Mouse (Mus musculus) embryonic facial prominence, embryonic 14.5 days (tissue): Measurements from ENCODE around the gene Smyd4. TPM values are rescaled to one million over a fixed set of nuclear protein-coding genes. Genes with fewer than 3 reads are reported as not detected.

Experiments used
- ATAC-seq: fragments of 200-750 bp; cut with Nextera tagmentation; 2 replicates; pipeline ENCODE4 v1.8.0; 2017; ENCODE audit warnings: low read depth, moderate number of reproducible peaks, moderate TSS enrichment
- DNase-seq: peaks from one replicate; pipeline ENCODE4 v3.0.0-alpha.2; 2015; ENCODE audit warnings: low spot score
- H3K27ac ChIP-seq: fragments of 300-500 bp; sonication (generic); replicated peaks from 2 replicates; pipeline ENCODE4 v1.5.1; 2014; ENCODE audit warnings: low read depth, mild to moderate bottlenecking, low read length, moderate library complexity
- H3K27me3 ChIP-seq: fragments of 300-500 bp; sonication (generic); replicated peaks from 2 replicates; pipeline ENCODE4 v1.6.1; 2014; ENCODE audit warnings: low read length; ENCODE audit not compliant: control insufficient read depth, insufficient read depth
- H3K36me3 ChIP-seq: fragments of 300-500 bp; sonication (generic); 2 replicates; pipeline ENCODE4 v1.6.1; 2014; ENCODE audit warnings: low read length, mixed read lengths; ENCODE audit not compliant: control insufficient read depth, insufficient read depth
- H3K4me1 ChIP-seq: fragments of 300-500 bp; sonication (generic); 2 replicates; pipeline ENCODE4 v1.6.1; 2014; ENCODE audit warnings: antibody characterized with exemption, low read length; ENCODE audit not compliant: control insufficient read depth, insufficient read depth
- H3K4me2 ChIP-seq: fragments of 300-500 bp; sonication (generic); 2 replicates; pipeline ENCODE4 v1.6.1; 2014; ENCODE audit warnings: low read depth, mild to moderate bottlenecking, low read length, moderate library complexity, mixed read lengths
- H3K4me3 ChIP-seq: fragments of 300-500 bp; sonication (generic); 2 replicates; pipeline ENCODE4 v1.5.1; 2014; ENCODE audit warnings: low read depth, mild to moderate bottlenecking, low read length
- H3K9ac ChIP-seq: fragments of 300-500 bp; sonication (generic); 2 replicates; pipeline ENCODE4 v1.6.1; 2014; ENCODE audit warnings: low read depth, mild to moderate bottlenecking, low read length, moderate library complexity, mixed read lengths
- H3K9me3 ChIP-seq: fragments of 300-500 bp; sonication (generic); 2 replicates; pipeline ENCODE4 v1.6.1; 2016; ENCODE audit warnings: low read length; ENCODE audit not compliant: control insufficient read depth
- WGBS: fragments of 180-500 bp; shearing (Covaris S2); extraction: QIAGEN DNeasy Blood & Tissue Kit; methylation state at CpG from one replicate; pipeline ENCODE4 v1.1.7; 2014; 5-methylcytosine and 5-hydroxymethylcytosine counted together
- polyA plus RNA-seq: library from polyadenylated mRNA; unstranded; fragments of >200 nt; fragmentation: Nextera tagmentation; extraction: Ambion mirVana; gene quantifications from 2 replicates; pipeline ENCODE4 v1.2.1, GENCODE M21; 2014

The Smyd4 gene
- polyA plus RNA-seq, 1 experiment from 2014 or later = 7.8 TPM

DNA sequence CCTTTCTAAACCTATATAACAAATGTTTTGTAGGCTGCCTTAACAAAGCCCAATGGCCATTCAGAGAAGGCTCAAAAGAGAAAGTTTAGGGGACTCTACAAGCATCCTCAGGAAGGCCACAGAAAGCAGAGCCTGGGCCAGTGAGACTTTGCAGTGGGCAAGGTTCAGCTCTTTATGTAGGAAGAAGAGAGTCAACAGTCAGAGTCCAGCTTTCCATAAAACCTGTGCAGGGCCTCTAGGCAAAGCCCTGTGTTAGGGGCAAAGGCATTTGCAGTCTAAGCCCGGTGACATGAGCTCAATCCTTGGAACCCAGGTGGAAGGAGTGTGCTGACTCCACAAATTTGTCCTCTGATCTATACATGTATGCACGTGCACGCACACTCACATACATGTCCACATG is 76.2 kb downstream of the Smyd4 start:
- H3K27ac ChIP-seq = no peak overlapping the region
- DNase-seq = no peak
- no peaks in the 10 kb centered on the region for H3K27me3 ChIP-seq
- no peaks in the 10 kb centered on the region for H3K36me3 ChIP-seq
- no peak for ATAC-seq
- H3K4me3 ChIP-seq = no peak overlapping the region
- WGBS = 89% methylated on average over 3 of the region's 3 CpGs
- H3K4me2 ChIP-seq = no peak overlapping the region
- peaks cover 25% of the 10 kb centered on the region for H3K4me1 ChIP-seq
- H3K9ac ChIP-seq = no peak overlapping the region
- H3K9me3 ChIP-seq = no peaks in the 10 kb centered on the region

GRCm38 (mm10) chr11:75429019-75429705 is 80.9 kb downstream of the Smyd4 start:
- no peak for DNase-seq
- Histone ChIP-seq H3K4me2 (no peak overlapping the region), H3K36me3 (no peaks in the 10 kb centered on the region), H3K4me3 (no peak overlapping the region), H3K9ac (no peak overlapping the region), H3K27me3 (no peaks in the 10 kb centered on the region), H3K27ac (no peak overlapping the region), H3K4me1 (no peaks in the 10 kb centered on the region), H3K9me3 (peaks cover under 1% of the 10 kb centered on the region; the same call in 1 of the 2 replicates)
- WGBS = 84% methylated on average over 9 of the region's 9 CpGs
- ATAC-seq = no peak

- H3K4me3 ChIP-seq = no peak overlapping the region
- no peak overlapping the region for H3K9ac ChIP-seq
- DNase-seq = peak; percentile 63
- H3K4me2 ChIP-seq = no peak overlapping the region
- peak; percentile 71 for ATAC-seq
- H3K36me3 ChIP-seq = no peaks in the 10 kb centered on the region
- H3K27me3 ChIP-seq = no peaks in the 10 kb centered on the region
- no peak overlapping the region for H3K27ac ChIP-seq
- no peaks in the 10 kb centered on the region for H3K4me1 ChIP-seq
- 72% methylated on average over 11 of the region's 11 CpGs for WGBS
- H3K9me3 ChIP-seq = peaks cover 4% of the 10 kb centered on the region; the same call in 1 of the 2 replicates
These were observed 83.1 kb downstream of the Smyd4 start for GRCm38 (mm10) chr11:75431307-75431706.

DNA sequence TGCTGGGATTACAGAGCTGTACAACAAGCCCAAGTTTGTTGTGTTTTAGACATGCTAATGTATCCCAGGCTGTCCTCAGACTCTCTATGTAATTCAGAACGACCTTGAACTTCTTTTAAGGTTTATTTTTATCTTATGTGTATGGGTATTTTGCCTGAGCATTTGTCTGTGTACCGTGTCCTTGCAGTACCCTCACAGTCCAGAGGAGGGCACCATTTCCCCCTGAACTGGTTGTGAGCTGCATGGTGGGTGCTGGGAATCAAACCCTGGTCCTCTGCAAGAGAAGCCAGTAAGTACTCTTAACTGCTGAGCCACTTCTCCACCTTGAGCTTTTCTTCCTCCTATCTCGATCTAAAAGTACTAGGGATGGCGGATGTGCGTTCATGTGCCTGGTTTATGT is 85.9 kb downstream of the Smyd4 start:
- no peaks in the 10 kb centered on the region for H3K27me3 ChIP-seq
- WGBS = 83% methylated on average over 5 of the region's 5 CpGs
- H3K4me3 ChIP-seq = no peak overlapping the region
- H3K4me1 ChIP-seq = no peaks in the 10 kb centered on the region
- ATAC-seq (no peak), DNase-seq (no peak)
- H3K9ac ChIP-seq = no peak overlapping the region
- peaks cover 4% of the 10 kb centered on the region; the same call in 1 of the 2 replicates for H3K9me3 ChIP-seq
- no peak overlapping the region for H3K27ac ChIP-seq
- H3K4me2 ChIP-seq = no peak overlapping the region
- H3K36me3 ChIP-seq = no peaks in the 10 kb centered on the region

GRCm38 (mm10) chr11:75438194-75438593 is 90.0 kb downstream of the Smyd4 start:
- Histone ChIP-seq H3K36me3 (peaks cover 15% of the 10 kb centered on the region), H3K9me3 (peaks cover 4% of the 10 kb centered on the region; the same call in 1 of the 2 replicates), H3K4me1 (no peaks in the 10 kb centered on the region), H3K4me3 (no peak overlapping the region), H3K4me2 (no peak overlapping the region), H3K9ac (no peak overlapping the region), H3K27ac (no peak overlapping the region), H3K27me3 (no peaks in the 10 kb centered on the region)
- DNase-seq (no peak), ATAC-seq (no peak)
- WGBS = 76% methylated on average over 13 of the region's 13 CpGs

GRCm38 (mm10) chr11:75438804-75439203 is 90.6 kb downstream of the Smyd4 start:
- Histone ChIP-seq H3K4me1 (no peaks in the 10 kb centered on the region), H3K36me3 (peaks cover 15% of the 10 kb centered on the region), H3K4me2 (no peak overlapping the region), H3K27ac (no peak overlapping the region), H3K9me3 (peaks cover 4% of the 10 kb centered on the region; the same call in 1 of the 2 replicates), H3K27me3 (no peaks in the 10 kb centered on the region), H3K4me3 (no peak overlapping the region), H3K9ac (no peak overlapping the region)
- 88% methylated on average over 3 of the region's 3 CpGs for WGBS
- ATAC-seq (no peak), DNase-seq (no peak)

DNA sequence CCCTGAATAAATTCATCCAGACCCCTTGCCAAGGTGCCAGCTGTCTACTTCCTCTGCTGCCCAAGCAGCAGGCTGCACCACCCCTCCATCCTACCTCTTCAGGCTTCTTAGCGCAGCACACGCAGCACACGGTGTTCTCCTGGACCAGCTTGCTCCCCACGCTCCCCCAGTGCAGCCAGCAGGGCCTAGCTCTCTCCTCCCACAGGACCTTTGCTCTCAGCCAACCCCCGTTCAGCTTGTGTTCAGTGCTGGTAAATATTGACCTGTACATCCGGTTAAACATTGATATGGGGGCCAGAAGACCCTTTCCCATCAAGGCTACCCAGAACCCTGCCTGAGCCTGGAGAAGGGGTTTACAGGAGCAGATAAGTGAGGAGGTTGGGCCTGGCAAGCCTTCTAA is 91.1 kb downstream of the Smyd4 start, which contains the start of gene Serpinf2:
Gene Serpinf2, minus strand, starts transcription at position 229 of the 400 bp plus-strand sequence.
- DNase-seq = no peak
- peaks cover 1% of the 10 kb centered on the region; the same call in 1 of the 2 replicates for H3K9me3 ChIP-seq
- H3K4me2 ChIP-seq = no peak within 1 kb of the TSS

GRCm38 (mm10) chr11:75439951-75440350 is 91.7 kb downstream of the Smyd4 start:
- ATAC-seq (no peak), DNase-seq (no peak)
- no peaks in the 10 kb centered on the region for H3K9me3 ChIP-seq
- no peak overlapping the region for H3K4me3 ChIP-seq
- no peak overlapping the region for H3K27ac ChIP-seq
- no peak overlapping the region for H3K9ac ChIP-seq
- H3K4me1 ChIP-seq = no peaks in the 10 kb centered on the region
- no peak overlapping the region for H3K4me2 ChIP-seq
- 77% methylated on average over 3 of the region's 3 CpGs for whole genome bisulfite sequencing
- peaks cover 24% of the 10 kb centered on the region for H3K36me3 ChIP-seq
- no peaks in the 10 kb centered on the region for H3K27me3 ChIP-seq

More for the DNA sequence above, 91.1 kb downstream of the Smyd4 start, which contains the start of gene Serpinf2:
- no peak for ATAC-seq
- 90% methylated on average over 6 of the region's 6 CpGs for WGBS
- Histone ChIP-seq H3K27me3 (no peaks in the 10 kb centered on the region), H3K4me3 (no peak within 1 kb of the TSS), H3K4me1 (no peaks in the 10 kb centered on the region), H3K36me3 (peaks cover 20% of the 10 kb centered on the region), H3K9ac (no peak within 1 kb of the TSS), H3K27ac (no peak within 1 kb of the TSS)

DNA sequence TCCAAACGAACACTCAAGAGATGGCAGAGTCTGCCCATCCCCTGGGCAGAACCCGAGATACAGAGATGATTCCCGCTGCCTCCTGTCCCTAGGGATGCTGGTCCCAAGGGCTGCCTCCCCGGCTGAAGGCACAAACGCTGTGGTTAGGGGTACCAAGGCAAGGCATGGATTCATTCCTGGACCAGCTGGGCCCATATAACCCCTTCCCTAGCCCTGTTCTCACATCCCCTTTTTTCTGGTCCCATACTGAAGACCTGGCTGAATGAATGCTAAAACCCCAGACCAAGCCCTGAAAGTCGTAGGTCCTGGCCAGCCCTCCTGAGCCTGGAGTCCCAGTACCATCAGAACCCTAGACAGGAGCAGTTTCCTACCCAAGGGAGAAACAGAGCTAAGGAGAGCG is 92.8 kb downstream of the Smyd4 start:
- no peak for ATAC-seq
- no peaks in the 10 kb centered on the region for H3K27me3 ChIP-seq
- H3K27ac ChIP-seq = no peak overlapping the region
- H3K4me1 ChIP-seq = no peaks in the 10 kb centered on the region
- peaks cover 33% of the 10 kb centered on the region for H3K36me3 ChIP-seq
- no peak overlapping the region for H3K9ac ChIP-seq
- no peaks in the 10 kb centered on the region for H3K9me3 ChIP-seq
- DNase-seq = no peak
- no peak overlapping the region for H3K4me2 ChIP-seq
- WGBS = 88% methylated on average over 7 of the region's 7 CpGs
- H3K4me3 ChIP-seq = no peak overlapping the region
